Mouse (Mus musculus) heart, postnatal 0 days (tissue): ENCODE measurements around the gene Gm21887. TPM values are rescaled to one million over a fixed set of nuclear protein-coding genes. Genes with fewer than 3 reads are reported as not detected.
A peak's percentile ranks its signal among the peaks of the same experiment; 100 is the strongest.
"Not testable (repeated sequence)": the region's sequence is repeated elsewhere in the genome, so short reads cannot be mapped to it uniquely, and the experiment has no call there.

Experiments
- ATAC-seq: fragments of 200-750 bp; cut with Nextera tagmentation; 2 replicates; pipeline ENCODE4 v1.8.0; 2017; ENCODE audit warnings: low read depth, moderate number of reproducible peaks, moderate library complexity; ENCODE audit not compliant: insufficient read depth
- DNase-seq: peaks from one replicate; pipeline ENCODE4 v3.0.0-alpha.2; 2016; ENCODE audit warnings: low spot score
- H3K27ac ChIP-seq: fragments of 300-500 bp; sonication (generic); 2 replicates; pipeline ENCODE4 v1.5.1; 2014; ENCODE audit warnings: low read depth, mild to moderate bottlenecking
- H3K27me3 ChIP-seq: fragments of 300-500 bp; sonication (generic); 2 replicates; pipeline ENCODE4 v1.6.1; 2014; ENCODE audit warnings: low read length, mixed read lengths; ENCODE audit not compliant: control insufficient read depth, insufficient read depth
- H3K36me3 ChIP-seq: fragments of 300-500 bp; sonication (generic); replicated peaks from 2 replicates; pipeline ENCODE4 v1.6.1; 2014; ENCODE audit warnings: low read length, mixed read lengths; ENCODE audit not compliant: control insufficient read depth, insufficient read depth
- H3K4me1 ChIP-seq: fragments of 300-500 bp; sonication (generic); 2 replicates; pipeline ENCODE4 v1.6.1; 2014; ENCODE audit warnings: antibody characterized with exemption; ENCODE audit not compliant: control insufficient read depth, insufficient read depth
- H3K4me2 ChIP-seq: fragments of 300-500 bp; sonication (generic); 2 replicates; pipeline ENCODE4 v1.6.1; 2014; ENCODE audit warnings: low read depth, mild to moderate bottlenecking, low read length, moderate library complexity
- H3K4me3 ChIP-seq: fragments of 300-500 bp; sonication (generic); 2 replicates; pipeline ENCODE4 v1.5.1; 2014; ENCODE audit warnings: low read depth, low read length
- H3K9ac ChIP-seq: fragments of 300-500 bp; sonication (generic); replicated peaks from 2 replicates; pipeline ENCODE4 v1.6.1; 2014; ENCODE audit warnings: low read depth, low read length, mixed read lengths
- H3K9me3 ChIP-seq: fragments of 300-500 bp; sonication (generic); replicated peaks from 2 replicates; pipeline ENCODE4 v1.6.1; 2016; ENCODE audit warnings: low read length; ENCODE audit not compliant: control insufficient read depth
- WGBS: fragments of 180-500 bp; shearing (Covaris S2); extraction: QIAGEN DNeasy Blood & Tissue Kit; methylation state at CpG from one replicate; pipeline ENCODE4 v1.1.7; 2014; 5-methylcytosine and 5-hydroxymethylcytosine counted together
- polyA plus RNA-seq: library from polyadenylated mRNA; unstranded; fragments of >200 nt; fragmentation: Nextera tagmentation; extraction: Ambion mirVana; gene quantifications from 2 replicates; pipeline ENCODE4 v1.2.1, GENCODE M21; 2015
- total RNA-seq: library from RNA; depleted of rRNA; stranded (reverse); fragments of >200 nt; gene quantifications from 2 replicates; pipeline ENCODE4 v1.2.3, GENCODE M21; 2014; ENCODE audit warnings: low replicate concordance

Gene Gm21887
- total and polyA plus RNA-seq, 2 experiments from 2014 or later = 0.88 to 32.6 TPM

DNA sequence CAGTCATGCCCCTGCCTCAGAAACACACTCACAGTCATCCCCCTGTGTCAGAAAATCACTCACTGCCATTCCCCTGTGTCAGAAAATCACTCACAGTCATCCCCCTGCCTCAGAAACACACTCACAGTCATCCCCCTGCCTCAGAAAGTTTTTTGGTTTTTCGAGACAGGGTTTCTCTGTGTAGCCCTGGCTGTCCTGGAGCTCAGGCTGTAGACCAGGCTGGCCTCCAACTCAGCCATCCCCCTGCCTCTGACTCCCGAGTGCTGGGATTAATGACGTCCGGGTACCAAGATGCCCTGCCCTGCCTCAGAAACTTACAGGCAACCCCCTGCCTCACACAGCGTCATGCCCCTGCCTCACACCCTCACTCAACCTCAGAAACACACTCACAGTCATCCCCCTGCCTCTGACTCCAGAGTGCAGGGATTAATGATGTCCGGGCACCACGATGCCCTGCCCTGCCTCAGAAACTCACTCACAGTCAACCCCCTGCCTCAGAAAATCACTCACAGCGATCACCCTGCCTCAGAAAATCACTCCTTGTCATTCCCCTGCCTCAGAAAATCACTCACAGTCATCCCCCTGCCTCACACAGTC is 16.4 kb upstream of the Gm21887 start:
- not testable (repeated sequence) for H3K9ac ChIP-seq, H3K4me2 ChIP-seq, ATAC-seq, H3K4me1 ChIP-seq, H3K36me3 ChIP-seq, H3K4me3 ChIP-seq, DNase-seq, H3K27me3 ChIP-seq, H3K27ac ChIP-seq
- peaks cover 45% of the 10 kb centered on the region for H3K9me3 ChIP-seq
- WGBS = 63% methylated on average over 8 of the region's 8 CpGs

DNA sequence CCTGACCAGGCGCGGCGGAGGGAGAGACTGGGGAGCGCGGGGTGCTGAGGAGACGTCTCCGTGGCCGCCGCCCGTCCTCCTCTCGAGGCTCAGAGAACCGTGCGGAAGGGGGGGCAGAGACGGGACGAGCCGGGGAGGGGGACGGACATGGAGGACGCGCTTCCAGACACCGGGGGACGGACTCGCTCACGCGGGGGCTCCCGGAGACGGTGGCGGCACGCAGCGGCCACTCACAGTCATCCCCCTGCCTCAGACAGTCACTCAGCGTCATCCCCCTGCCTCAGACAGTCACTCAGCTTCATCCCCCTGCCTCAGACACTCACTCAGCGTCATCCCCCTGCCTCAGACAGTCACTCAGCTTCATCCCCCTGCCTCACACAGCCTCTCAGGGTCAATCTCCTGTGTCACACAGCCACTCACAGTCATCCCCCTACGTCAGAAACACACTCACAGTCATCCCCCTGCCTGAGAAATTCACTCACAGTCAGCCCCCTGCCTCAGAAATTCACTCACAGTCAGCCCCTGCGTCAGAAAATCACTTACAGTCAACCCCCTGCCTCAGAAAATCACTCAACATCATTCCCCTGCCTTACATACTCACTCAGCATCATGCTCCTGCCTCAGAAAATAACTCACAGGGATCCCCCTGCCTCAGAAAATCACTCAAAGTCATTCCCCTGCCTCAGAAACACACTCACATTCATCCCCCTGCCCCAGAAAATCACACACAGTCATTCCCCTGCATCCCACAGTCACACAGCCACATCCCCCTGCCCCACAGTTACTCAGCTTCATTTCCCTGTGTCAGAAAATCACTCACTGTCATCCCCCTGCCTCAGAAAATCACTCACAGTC is 15.2 kb upstream of the Gm21887 start:
- H3K4me1 ChIP-seq, H3K27me3 ChIP-seq, ATAC-seq, H3K4me3 ChIP-seq, H3K4me2 ChIP-seq, H3K27ac ChIP-seq, H3K36me3 ChIP-seq, DNase-seq, H3K9ac ChIP-seq: not testable (repeated sequence)
- WGBS = 72% methylated on average over 29 of the region's 33 CpGs
- peaks cover 36% of the 10 kb centered on the region for H3K9me3 ChIP-seq

DNA sequence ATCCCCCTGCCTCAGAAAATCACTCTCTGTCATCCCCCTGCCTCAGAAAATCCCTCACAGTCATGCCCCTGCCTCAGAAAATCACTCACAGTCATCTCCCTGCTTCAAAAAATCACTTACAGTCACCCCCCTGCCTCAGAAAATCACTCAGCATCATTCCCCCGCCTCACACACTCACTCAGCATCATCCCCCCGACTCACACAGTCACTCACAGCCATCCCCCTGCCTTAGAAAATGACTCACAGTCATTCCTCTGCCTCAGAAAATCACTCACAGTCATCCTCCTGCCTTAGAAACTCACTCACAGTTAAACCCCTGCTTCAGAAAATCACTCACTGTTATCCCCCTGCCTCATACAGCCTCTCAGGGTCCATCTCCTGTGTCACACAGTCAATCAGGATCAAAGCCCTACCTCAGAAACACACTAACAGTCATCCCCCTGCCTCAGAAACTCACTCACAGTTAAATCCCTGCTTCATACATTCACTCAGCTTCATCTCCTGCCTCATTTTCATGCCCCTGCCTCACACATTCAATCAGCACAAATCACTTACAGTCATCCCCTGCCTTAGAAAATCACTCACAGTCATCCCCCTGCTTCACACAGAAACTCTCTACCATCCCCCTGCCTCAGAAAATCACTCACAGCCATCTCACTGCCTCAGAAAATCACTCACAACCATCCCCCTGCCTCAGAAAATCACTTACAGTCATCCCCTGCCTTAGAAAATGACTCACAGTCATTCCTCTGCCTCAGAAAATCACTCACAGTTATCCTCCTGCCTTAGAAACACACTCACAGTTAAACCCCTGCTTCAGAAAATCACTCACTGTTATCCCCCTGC is 14.4 kb upstream of the Gm21887 start:
- peaks cover 31% of the 10 kb centered on the region for H3K9me3 ChIP-seq
- not testable (repeated sequence) for H3K9ac ChIP-seq, ATAC-seq, H3K4me3 ChIP-seq, H3K4me2 ChIP-seq, H3K4me1 ChIP-seq, H3K27ac ChIP-seq, H3K36me3 ChIP-seq, H3K27me3 ChIP-seq
- 46% methylated on average over 2 of the region's 2 CpGs for WGBS
- DNase-seq = peak; percentile 5

DNA sequence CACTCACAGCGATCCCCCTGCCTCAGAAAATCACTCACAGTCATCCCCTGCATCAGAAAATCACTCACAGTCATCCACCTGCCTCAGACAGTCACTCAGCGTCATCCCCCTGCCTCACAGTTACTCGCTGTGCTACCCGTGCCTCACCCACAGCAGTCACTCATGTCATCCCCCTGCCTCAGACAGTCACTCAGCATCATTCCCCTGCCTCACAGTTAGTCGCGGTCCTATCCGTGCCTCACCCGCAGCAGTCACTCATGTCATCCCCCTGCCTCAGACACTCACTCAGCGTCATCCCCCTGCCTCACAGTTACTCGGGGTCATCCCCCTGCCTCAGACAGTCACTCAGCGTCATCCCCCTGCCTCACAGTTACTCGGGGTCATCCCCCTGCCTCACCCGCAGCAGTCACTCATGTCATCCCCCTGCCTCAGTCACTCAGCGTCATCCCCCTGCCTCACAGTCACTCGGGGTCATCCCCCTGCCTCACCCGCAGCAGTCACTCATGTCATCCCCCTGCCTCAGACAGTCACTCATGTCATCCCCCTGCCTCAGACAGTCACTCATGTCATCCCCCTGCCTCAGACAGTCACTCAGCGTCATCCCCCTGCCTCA is 13.4 kb upstream of the Gm21887 start:
- H3K27me3 ChIP-seq, H3K4me3 ChIP-seq, H3K36me3 ChIP-seq, H3K9ac ChIP-seq, H3K27ac ChIP-seq, H3K4me2 ChIP-seq, DNase-seq, ATAC-seq, H3K4me1 ChIP-seq: not testable (repeated sequence)
- H3K9me3 ChIP-seq = peaks cover 33% of the 10 kb centered on the region
- 64% methylated on average over 17 of the region's 17 CpGs for WGBS

DNA sequence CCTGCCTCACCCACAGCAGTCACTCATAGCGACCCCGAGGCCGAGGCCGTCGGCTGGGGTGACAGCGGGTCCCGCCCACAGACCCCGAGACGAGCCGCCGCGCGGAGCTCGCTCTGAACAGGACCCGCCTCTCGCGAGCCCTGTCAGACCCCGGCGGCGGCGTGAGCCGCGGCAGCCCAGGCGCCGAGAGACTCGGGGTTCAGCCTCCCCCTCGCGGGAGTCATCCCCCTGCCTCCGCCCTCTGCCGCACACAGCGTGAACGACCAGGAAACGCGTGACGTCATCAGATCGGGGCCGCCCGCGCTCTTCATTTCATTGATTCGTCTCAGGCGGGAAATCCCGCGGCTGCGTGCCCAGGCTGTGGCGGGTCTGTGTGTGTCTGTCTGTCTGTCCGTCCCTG is 12.5 kb upstream of the Gm21887 start:
- not testable (repeated sequence) for H3K27ac ChIP-seq, H3K4me1 ChIP-seq, H3K36me3 ChIP-seq, ATAC-seq, H3K27me3 ChIP-seq, DNase-seq
- 64% methylated on average over 46 of the region's 46 CpGs for WGBS
- Histone ChIP-seq H3K9me3 (peaks cover 33% of the 10 kb centered on the region), H3K4me2 (peak overlapping the region; percentile 86), H3K4me3 (peak overlapping the region; percentile 47), H3K9ac (0 out of 2 replicates have a peak overlapping the region, but pooled peaks have one; percentile 41)

DNA sequence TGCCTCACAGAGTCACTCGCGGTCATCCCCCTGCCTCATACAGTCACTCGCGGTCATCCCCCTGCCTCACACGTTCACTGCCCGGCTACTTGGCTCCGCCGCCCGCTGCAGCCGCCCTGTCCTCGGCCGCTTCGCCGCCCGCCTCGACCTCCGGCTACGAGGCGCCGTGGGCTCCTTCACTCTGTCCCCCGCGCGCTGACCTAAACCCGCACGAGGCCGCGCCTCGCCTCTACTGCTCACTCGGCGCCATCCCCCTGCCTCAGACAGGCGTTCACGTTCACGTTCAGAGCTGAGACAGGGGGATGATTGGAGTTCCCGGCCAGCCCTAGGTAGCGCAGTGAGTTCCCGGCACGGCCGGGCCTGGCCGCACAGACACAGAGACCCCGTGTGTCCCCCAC is 12.0 kb upstream of the Gm21887 start:
- ATAC-seq, H3K36me3 ChIP-seq, DNase-seq, H3K27me3 ChIP-seq, H3K4me1 ChIP-seq: not testable (repeated sequence)
- WGBS = 55% methylated on average over 40 of the region's 40 CpGs
- peak overlapping the region; percentile 56 for H3K27ac ChIP-seq
- peak overlapping the region; percentile 41 for H3K9ac ChIP-seq
- peaks cover 28% of the 10 kb centered on the region for H3K9me3 ChIP-seq
- peak overlapping the region; percentile 47 for H3K4me3 ChIP-seq
- peak overlapping the region; percentile 86 for H3K4me2 ChIP-seq

DNA sequence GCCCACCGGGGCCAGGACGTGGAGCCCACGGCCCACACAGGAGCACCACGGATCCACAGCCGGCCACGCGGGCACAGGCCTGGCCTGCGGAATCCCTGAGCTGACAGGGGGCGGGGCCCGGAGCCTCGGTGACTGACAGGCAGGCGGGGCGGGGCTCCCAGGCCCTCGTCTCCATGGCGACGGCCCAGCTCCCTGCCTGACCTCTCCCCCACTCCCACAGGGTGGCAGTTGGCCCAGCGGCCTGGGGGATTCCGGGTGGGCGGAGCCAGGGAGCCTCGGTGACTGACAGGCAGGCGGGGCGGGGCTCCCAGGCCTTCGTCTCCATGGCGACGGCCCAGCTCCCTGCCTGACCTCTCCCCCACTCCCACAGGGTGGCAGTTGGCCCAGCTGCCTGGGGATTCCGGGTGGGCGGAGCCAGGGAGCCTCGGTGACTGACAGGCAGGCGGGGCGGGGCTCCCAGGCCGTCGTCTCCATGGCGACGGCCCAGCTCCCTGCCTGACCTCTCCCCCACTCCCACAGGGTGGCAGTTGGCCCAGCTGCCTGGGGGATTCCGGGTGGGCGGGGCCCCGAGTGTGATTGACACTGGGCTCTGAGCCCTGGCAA is 11.5 kb upstream of the Gm21887 start:
- not testable (repeated sequence) for H3K36me3 ChIP-seq, H3K4me1 ChIP-seq, H3K27me3 ChIP-seq
- DNase-seq (peak; percentile 55), ATAC-seq (peak; percentile 81)
- Histone ChIP-seq H3K27ac (peak overlapping the region; percentile 56), H3K9ac (peak overlapping the region; percentile 41), H3K4me2 (peak overlapping the region; percentile 86), H3K9me3 (peaks cover 24% of the 10 kb centered on the region), H3K4me3 (peak overlapping the region; percentile 47)
- WGBS = 54% methylated on average over 37 of the region's 37 CpGs
